Mouse (Mus musculus): ENCODE data around the gene U2af1l4. TPM values are rescaled to one million over a fixed set of nuclear protein-coding genes. Genes with fewer than 3 reads are reported as not detected.

The U2af1l4 gene
- polyA plus RNA-seq, 1 experiment from 2014 or later: 101 TPM

DNA sequence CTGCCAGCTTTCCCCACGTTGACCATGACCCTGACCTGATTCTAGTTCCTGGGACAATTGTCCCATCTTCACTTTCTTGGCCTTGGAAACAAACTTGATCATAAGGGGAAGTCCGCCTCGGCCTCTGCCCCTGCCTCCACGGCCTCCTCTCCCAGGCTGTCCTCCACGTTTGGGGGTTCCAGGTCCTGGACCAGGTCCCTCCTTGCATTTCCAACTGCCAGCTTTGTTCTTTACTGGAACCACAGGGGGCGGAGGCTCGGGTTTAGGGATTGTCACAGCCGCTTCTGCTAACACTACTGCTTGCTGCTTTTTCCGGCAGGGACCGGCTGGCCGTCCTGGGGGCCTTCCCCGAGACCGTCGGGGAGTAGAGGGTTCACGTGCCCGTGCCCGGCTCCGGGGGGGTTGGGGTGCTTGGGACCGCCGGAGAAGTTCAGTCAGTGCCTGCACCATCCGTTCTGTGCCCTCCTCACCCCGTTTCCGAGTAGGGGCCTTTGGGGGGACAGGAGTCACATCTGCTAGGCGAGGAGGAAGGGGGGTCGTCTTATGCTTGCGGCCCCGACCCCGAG, 23.4 kb downstream of the U2af1l4 start:
- DNase-seq (ENCODE audit: low spot score): no peak

- DNase-seq (ENCODE audit: low spot score): no peak
Measured at GRCm38 (mm10) chr7:30587842-30588667, 25.0 kb downstream of the U2af1l4 start.

DNA sequence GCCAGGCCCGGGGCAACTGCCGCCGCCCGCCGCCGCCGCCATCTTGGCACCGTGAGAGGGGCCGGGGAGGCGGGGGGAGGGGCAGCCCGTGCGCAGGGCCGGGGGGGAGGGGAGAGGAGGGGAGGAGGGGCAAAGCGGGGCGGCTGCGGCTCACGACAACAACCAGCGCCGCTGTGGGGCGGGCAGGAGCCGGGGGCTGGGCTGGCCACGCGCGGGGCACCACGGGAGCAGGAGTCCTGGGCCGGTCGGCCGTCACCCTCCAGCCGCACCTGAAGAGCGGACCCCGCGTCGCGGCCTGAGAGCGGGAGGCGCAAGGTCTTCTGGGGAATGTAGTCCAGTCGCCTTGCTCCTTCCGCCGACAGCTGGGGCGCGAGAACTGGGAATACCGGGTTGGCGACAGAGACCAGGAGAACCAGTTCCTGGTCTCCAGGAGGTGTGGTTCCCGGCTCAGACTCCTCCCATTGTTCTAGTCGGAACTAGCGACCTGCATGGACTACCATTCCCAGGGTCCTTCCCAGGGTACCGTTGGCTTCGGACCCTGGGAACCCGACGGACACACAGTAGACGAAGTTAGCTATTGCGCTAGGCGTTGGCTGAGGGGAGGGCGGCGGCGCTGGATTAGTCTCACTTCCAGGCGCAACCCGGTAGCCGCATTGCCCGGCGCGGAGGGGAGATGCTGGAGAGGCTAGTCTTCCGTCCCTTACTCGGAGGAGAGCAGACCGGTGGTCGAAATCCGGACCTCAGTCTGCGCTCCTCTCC, 25.8 kb downstream of the U2af1l4 start, which contains the start of gene Kmt2b:
Kmt2b (minus strand) TSS at position 51 of the 759 bp plus-strand sequence.
- peak; percentile 90 for DNase-seq (ENCODE audit: low spot score)

DNA sequence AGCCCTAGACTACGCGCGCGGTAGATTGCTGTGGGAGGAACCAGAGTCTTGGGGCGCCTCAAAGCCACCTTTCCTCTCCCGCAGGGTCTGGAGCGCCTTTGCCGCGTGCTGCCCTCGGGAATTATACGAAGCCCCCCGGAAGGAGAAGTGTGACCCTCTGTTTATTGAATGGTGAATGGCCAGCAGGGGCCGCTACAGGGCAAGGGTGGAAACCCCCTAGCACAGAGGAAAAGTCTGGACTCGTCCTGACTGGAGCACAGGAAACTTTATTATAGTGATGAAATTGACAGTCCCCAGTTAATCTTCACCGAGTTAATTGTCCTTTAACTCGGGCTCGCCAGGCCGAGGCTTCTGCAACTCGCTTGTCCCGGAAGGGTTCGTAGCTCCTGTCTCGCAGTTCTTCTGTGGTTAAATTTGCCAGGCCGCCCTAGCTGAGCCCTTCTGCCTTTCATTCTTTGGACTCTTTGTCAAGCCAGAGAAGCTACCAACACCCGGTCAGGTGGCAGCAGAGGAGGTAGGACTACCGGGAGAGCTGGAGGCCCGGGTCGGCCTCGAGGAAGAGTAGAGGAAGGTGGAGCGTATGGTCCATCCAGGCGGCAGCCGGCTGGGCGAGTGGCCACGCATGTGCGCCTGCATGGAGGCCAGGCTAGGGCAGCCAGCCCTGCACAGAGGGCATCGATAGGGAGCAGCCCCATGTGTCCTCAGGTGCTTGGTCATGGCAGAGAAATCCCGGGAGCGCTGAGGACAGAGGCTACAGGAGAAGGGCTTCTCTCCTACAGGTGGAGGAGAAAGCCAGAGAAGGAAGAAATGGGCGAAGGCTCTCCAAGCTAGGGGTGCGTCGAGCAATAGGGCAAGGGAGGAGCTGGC, 26.6 kb downstream of the U2af1l4 start:
- peak; percentile 80 for DNase-seq (ENCODE audit: low spot score)

DNA sequence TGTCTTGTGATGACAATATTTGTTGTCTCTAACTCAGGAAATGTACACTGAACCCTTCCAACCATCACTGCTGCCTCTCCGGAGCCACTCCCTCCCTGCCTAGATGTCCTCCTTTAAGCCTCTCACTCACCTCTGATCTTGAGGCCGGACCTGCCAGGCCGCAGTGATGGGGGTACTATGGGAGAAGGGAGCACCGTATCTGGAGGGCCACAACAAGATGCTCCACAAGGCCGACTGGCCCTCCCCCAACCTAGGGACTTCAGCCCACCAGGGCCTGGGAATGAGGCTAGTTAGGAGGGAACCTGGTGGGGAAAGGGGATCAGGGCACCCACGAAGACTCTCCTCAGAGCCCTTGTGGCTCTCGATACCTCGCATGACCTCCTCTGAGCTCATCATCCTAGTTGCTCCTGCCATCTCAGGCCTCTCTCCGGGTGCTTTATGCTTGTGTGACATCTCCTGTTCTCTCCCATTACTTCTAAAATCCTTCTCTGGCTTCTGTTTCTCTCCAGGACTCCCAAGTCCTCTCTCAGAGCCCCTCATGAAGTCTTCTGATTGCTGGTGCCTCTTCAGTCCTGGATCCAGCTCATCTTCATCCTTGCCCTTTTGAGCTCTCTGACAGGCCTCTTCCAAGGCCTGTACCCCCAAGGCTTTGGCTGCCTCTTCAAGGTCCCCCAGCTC, 28.0 kb downstream of the U2af1l4 start:
- DNase-seq (ENCODE audit: low spot score): no peak

DNA sequence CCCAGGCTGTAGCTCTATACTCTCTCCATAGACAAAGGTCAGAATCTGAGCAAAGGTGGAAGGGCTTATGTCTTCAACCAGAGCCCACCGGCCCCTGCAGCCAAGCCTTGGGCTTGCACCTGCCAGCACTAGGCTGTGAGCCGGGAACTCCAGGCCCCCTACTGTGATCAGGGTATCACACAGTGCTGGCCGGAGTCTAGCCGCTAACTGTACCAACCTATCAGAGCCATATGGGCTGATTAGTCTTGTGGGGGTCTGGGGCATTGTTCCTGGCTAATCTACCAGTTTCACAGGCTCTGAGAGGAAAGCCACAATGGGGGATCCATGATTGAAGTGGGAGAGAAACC, 28.5 kb downstream of the U2af1l4 start:
- DNase-seq (ENCODE audit: low spot score): no peak

- DNase-seq (ENCODE audit: low spot score): no peak
Measured at GRCm38 (mm10) chr7:30592772-30593423, 29.8 kb downstream of the U2af1l4 start.

DNA sequence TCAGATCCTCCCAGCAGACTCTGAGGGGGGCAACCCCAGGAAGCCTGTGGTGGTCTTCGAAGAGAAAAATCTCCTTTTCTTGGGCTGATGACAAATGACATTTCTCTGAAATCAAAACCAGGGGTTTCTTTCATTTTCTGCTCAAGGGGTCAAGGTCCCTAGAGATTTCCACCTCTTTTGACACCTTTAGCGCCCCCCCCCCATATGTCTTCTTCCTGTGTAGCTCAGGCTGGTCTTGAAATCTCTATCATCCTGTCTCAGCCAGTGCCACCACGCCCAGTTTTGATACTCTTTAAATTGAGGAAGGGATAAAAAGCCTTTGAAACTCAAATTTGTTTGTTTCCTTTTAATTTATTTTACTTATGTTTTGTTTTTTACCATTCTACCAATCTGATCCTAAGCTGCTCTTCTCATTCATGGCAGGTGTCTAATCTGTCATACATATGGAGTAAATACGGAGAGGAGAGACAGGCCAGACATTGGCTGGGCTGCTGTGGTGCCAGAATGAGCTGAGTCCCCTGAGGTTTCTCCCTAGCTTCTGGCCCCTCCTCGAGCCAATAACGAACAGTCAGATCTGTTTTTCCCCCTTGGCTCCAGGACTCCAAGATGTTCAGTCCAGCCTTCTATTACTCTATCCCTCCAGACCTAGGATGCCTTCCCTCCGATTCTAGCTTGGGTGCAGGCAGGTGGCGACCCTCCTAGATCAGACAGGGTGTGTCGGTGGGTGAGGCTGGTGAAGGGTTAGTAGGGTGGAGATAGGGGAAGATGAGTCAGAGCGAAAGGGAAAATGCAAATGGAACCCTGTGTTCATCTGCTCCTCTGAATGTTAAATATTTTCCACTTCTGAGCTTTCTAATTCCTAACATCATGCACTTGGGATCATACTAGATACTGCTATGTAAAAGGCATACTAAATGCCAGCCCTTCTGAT, 30.7 kb downstream of the U2af1l4 start:
- no peak for DNase-seq (ENCODE audit: low spot score)

DNA sequence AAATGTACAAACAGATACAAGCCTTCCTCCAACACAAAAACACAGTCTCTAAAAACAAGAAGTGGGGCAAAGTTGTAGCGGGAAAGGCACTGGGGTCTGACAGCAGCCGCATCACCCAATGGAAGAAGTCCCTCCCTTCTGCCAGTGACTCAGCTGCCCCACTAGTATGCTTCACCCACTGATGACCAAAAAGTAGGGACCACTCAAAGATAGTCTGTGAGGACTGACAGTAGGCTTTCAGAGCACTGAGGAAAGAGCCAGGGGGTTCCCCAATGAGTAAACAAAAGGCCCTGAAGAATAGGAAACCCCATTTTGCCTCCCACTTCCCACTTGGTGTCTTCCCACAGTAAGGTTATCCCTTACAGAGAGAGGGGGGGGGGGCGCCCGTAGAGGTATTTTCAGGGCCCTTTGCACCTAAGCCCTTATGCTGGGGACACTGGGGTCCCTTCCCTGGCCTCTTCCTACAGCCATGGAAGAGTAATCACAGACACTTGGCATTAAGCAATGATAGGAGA, 31.5 kb downstream of the U2af1l4 start:
- DNase-seq (ENCODE audit: low spot score): no peak

DNA sequence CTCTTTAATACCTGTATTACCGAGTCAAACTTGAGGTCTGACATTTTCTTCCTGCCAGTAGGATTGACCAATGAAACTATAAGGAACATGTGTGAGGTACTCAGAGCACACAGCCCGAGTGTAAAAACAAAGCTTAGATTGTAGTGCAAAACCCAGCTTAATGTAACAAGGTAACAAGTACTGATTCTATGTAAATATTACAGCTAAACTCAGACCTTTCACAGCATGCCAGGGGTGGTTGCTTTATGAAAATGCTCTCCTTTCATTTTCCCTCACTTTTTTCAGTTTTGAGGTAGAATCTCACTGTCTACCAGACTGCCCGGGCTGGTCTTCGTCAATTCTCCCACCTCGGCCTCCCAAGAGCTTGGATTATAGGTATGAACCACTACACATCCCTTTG, 33.0 kb downstream of the U2af1l4 start:
- DNase-seq (ENCODE audit: low spot score): no peak

GRCm38 (mm10) chr7:30596811-30597210, 33.7 kb downstream of the U2af1l4 start:
- no peak for DNase-seq (ENCODE audit: low spot score)

DNA sequence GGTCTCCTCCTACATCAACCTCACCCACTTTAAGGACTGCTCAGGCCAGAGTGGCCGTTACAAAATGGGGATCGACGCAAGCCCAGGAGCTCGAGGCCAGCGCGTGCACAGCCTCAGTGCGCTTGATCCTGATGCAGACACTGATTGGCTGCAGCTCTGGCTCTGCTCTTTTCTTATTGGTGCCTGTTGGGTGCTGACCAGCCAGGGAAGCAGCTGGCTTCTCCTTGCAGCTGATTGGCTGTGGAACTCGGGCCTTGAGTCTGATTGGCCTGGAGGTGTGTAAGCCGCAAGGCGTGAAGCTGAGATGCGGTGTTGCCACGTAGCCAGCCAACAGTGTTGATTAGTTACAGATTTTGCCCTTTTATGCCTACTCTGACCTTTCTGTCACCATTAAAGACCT, 35.7 kb downstream of the U2af1l4 start, which contains the start of gene Zbtb32:
Zbtb32 (minus strand) TSS at position 124 of the 400 bp plus-strand sequence.
- DNase-seq (ENCODE audit: low spot score): no peak

DNA sequence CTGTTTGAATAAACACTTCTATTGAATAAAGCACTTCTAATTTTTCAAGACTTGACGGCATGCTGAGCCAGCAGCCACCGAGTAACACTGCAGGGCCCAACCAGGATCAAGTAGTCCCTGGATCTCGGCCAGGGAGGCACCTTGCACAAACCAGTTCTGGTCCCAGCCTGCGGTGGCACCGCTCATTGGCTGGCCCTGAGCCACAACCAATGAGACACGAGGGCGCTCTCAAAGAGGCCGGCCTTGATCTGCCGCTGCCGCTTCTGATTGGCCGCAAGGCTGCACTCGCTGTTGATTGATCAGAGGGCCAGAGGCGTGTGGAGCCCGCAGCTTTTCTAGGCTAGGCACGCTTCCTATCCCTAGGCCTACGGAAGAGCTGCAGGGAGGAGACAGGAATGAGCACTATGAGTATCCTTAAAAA, 36.8 kb downstream of the U2af1l4 start:
- DNase-seq (ENCODE audit: low spot score): peak; percentile 79

GRCm38 (mm10) chr7:30600651-30601050, 37.5 kb downstream of the U2af1l4 start:
- no peak for DNase-seq (ENCODE audit: low spot score)

DNA sequence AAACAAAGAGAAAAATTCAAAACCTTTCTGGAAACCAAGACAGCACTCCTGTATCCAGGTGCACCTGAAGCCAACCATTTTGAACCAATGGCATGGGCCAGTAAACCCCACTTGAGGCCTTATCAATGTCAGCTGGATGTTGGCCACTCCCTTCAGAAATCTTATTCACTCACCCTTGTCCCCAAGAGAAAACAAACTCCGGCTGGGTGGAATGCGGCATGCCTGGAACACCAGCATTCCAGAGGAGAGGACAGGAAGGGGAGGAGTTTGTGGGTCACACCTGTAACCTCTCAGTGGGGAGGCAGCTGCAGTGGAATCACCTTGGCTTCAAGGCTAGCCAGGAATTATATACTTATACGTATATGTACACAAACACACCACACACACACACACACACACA, 39.5 kb downstream of the U2af1l4 start:
- DNase-seq (ENCODE audit: low spot score): no peak

- no peak for DNase-seq (ENCODE audit: low spot score)
Measured at GRCm38 (mm10) chr7:30604424-30604823, 41.3 kb downstream of the U2af1l4 start.

DNA sequence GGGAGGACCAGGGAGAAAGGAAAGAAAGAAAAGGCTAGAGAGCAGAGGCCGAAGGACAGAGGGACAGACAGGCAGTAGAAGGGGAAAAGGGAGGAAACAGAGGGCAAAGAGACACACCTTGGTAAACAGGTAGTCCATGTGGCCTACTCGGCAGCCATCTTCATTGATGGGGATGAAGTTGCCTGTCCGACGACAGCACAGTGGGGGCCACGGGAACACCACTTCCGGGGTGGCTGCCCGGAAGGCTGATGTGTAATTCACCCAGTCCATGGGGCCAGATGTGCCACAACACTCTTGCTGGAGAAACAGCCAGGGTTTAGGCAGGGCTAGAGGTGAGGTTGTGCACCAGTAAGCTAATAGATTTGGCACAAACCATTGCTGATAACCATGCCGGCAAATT, 41.8 kb downstream of the U2af1l4 start:
- DNase-seq (ENCODE audit: low spot score): no peak

GRCm38 (mm10) chr7:30607706-30608309, 44.7 kb downstream of the U2af1l4 start:
- DNase-seq (ENCODE audit: low spot score): peak; percentile 63

All from thymus, postnatal 0 days (tissue).